Mouse (Mus musculus): ENCODE results near the gene Vti1a.

Gene Vti1a

DNA sequence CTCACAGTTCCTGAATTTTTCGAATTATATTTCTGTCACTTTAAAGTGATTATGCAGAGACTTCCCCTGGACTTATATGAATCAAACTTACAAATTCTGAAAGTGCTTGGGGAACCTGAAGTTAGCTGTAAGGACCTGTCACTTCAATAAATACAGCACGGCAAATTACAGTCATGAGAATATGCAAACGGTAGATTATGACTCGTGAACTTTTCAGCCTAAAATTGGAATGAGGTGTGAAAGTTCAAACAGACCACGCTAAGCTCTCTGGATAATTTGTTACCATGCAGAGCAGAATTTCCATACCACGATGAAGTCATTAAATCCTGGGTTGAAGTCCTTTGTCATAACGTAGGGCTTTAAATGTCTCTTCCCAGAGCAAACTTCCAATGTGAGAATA, 66.7 kb downstream of the Vti1a start:
- no peak for DNase-seq

DNA sequence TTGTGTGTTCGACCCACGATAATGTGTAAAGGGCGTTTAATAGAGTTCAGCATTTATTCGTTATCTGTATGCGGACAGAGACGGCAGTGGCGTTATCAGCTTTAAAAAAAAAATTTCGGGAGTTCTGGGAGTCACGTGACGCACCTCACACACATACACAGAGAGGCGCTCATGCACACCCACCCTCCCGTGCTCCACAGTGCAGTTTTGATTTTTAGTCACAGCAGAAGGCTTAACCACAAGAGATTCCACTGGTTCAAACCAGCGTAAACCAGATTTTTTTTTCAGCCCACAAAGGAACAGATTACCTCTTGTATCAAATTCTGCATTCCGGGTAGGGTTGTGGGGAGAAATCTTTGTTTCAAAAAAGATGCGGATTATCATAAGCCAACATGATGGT, 68.5 kb downstream of the Vti1a start:
- no peak for DNase-seq

DNA sequence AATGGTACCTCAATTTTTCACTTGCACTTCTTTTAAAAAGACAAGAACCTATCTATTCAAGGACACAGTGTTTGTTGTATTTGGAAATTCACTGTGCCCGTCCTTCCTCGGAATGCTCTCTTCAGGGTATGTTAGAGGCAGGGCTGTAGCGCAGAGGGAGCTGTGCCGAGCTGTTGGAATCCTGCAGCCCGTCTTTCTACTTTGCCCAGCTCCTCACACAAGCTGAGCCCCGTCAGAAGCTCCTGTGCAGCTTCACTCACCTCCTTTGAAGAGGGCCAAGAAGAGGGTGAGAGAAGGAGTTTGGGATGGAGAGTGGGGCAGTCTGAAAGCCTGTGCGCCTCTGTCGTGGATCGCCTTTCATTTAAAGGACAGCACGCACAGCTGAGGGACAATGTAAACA, 72.9 kb downstream of the Vti1a start:
- no peak for DNase-seq

- no peak for DNase-seq
These were observed 74.2 kb downstream of the Vti1a start for GRCm38 (mm10) chr19:55390323-55390722.

DNA sequence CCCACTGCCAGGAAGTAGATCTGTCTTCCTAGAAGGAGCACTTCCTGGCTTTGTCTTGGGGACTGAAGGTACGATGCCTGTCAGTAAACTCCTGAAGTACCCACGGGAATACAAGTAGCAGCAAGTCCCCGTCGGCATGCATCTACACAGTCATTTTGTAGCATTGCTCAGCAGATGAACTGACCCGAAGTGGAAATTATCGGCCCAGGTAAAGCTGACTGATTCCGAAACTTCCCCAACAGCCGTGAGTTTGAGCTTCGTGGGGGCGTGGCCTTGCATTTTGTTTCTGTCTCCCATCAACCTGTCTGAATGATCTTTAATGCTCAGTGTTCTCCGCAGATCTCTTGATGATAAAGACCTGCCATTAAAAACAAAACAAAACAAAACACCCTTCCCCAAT, 85.5 kb downstream of the Vti1a start:
- DNase-seq = no peak

DNA sequence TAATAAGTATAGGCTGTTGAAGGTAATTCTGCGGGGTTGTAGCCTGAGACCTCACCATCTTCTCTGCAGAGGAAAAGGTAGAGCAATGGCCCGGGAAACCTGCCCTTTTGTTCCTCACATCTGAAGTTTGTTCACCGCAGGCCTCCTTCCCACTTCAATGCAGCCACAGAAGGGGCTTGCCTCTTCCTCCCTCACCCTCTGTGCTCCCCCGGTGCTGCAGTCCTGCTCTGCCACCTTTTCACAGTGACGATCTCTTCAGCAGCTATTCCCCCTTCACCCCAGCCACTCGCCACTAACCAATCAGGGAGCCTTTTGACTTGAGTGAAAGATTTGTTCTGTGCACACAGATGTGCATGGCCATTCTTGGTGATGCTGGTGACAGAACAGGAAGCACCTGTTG, 92.4 kb downstream of the Vti1a start:
- DNase-seq = no peak

DNA sequence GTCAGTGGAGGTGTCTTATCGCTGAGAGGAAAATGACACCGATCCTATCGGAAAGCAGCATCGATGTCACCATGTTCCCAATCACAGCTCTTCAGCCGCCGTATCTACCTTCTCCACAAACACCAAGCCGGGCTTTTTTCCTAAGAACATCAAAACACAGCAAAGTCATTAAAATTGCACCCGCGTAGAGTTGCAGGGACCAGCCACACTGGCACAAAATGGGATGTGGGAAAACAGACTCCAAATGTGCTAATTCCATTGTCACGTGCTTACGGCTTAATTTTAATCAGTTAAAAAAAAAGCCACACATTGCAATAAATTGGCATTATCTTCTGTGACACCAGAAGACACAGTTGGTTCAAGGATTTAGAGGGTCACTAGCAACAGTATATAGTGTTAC, 95.3 kb downstream of the Vti1a start:
- no peak for DNase-seq

DNA sequence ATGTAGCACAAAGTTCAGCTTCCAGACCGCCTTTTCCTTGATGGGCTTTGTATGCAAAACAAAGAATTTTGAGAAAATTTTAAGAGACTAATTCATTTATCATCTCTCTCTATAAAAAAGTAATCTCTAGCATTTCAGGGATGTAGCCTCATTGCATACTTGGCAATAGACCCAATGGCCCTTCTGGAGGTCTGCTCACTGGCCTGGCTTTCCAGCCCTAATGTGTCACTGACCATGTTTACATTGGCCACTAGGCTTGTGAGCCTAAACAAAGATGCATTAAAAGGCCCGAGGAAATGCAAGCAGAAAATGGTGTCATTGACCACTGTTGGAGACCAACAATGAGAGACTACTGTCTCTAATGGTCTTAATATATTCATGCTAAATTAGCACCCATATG, 95.8 kb downstream of the Vti1a start:
- no peak for DNase-seq

- DNase-seq = peak; percentile 30
These were observed 98.0 kb downstream of the Vti1a start for GRCm38 (mm10) chr19:55414050-55414449.

GRCm38 (mm10) chr19:55418756-55419155, 102.7 kb downstream of the Vti1a start:
- no peak for DNase-seq

DNA sequence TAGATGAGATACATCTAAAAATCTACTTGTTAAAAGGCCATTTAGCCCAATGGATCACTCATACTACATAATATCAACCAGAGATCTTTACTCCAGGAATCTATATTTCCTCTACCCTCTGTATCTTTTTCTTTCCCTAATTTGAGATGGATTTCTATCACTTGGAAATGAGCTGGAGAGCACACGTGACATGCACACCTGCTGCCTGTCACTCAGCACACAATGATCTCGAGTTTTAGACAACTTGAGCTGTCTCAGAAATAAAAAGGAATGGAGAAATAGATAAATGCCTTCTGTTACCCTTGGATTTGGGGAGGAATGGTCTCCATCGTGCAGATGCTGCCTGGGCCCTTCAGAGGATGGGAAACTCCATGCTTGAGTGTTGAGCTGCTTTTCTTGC, 103.9 kb downstream of the Vti1a start:
- no peak for DNase-seq

GRCm38 (mm10) chr19:55421816-55422215, 105.7 kb downstream of the Vti1a start:
- no peak for DNase-seq

DNA sequence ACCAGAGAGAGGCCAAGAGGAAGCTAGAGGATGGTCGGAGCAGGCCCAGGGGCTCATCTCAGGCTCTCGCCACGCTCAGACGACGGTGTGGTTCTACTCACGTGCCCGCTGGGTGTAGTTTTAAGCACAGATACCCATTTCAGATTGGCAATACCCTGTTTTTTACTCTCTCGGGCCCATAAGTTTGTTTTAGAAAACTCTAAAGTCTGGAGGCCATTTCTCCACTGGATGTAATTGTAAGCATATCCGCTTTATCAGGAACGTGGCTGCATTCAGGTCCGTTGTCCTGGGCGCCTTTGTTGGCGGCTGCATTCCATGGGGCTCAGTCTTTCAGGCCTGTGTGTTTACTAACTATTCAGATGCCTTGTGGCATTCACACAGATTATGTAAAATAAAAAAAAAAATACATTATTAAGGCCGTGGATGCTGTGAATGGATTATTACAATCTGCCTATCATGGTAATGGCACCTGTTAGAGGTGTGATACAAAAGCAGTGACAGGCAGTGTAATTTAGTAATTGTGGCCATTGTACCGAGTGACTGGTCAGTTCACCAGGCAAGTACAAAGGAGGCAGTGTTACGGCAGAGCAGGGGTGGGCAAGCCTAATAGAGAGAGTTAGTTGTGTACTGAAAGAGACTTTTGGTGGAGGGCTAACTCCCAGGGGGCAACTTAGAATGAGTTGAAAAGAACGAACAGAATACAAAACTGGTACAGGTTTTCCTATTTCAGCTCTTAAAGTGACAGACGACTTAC, 106.4 kb downstream of the Vti1a start:
- no peak for DNase-seq

DNA sequence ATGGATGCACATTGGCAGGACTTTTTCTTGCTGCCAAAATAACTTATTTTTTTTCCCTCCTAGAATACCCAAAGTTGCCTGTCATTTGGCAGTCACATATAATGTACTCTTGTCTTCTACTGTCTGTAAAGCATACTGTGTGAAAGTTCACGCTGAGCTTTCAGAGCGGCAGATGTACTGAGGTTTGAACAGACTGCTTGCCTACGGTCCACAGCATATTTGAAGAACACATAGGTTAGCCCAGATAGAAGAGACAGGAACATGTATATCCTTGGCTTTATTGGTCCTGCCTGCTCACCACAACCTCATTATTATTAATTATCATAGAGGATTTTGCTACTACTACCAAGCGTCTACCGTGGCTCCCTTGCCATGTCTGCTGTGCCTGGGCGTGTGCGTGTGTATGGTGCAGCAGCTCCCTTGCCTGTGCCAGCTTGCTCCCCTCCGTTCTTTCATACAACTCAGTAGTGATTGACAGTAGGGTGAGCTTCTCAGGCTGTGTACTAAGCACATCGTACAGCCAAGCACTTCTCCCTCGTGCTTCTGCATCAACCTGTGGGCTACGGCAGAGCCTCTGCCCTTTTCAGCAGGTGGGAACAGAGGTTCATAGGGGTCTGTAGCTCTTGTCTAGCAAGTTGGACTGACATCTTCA, 107.1 kb downstream of the Vti1a start:
- no peak for DNase-seq

DNA sequence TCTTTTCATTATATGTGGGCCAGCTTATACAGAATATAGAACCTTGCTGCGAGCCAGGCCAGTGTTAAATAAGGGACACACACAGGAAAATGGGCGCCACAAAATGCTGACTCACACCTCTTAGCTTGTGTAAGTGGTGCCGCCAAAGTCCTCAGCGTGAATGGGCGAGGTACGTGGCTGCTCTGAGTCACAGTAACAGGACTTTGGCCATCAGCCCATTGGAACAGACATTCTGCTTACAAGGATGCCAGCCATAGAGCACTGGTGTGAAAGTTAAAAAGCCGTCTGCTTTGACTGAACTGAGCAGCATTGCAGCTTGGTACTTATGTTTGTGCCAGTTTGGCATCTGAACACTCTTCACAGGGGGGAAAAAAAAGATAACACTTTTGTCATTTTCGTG, 107.9 kb downstream of the Vti1a start:
- DNase-seq = peak; percentile 86

GRCm38 (mm10) chr19:55424507-55424906, 108.4 kb downstream of the Vti1a start:
- no peak for DNase-seq

- DNase-seq = no peak
These were observed 124.2 kb downstream of the Vti1a start for GRCm38 (mm10) chr19:55440306-55440705.

- DNase-seq = no peak
These were observed 127.5 kb downstream of the Vti1a start for GRCm38 (mm10) chr19:55443618-55444017.

DNA sequence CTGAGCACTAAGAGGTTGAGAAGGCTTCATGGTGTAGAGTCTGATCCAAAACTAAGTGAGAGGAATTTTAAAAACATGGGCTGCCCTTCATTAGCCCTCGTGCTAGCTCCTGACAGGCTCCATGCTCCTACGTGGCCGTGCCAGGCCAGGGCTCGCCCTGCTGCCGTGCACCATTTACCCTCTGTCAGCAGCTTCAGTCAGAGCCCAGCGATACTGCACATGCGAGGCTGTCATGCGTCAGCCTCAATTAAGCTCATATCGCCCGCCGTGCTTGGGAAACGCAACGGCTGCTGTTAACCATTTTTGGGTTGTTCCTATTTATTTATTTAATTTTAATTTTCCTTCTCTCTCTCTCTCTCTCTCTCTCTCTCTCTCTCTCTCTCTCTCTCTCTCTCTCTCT, 133.0 kb downstream of the Vti1a start:
- DNase-seq = no peak

- DNase-seq = no peak
These were observed 133.4 kb downstream of the Vti1a start for GRCm38 (mm10) chr19:55449506-55449905.

DNA sequence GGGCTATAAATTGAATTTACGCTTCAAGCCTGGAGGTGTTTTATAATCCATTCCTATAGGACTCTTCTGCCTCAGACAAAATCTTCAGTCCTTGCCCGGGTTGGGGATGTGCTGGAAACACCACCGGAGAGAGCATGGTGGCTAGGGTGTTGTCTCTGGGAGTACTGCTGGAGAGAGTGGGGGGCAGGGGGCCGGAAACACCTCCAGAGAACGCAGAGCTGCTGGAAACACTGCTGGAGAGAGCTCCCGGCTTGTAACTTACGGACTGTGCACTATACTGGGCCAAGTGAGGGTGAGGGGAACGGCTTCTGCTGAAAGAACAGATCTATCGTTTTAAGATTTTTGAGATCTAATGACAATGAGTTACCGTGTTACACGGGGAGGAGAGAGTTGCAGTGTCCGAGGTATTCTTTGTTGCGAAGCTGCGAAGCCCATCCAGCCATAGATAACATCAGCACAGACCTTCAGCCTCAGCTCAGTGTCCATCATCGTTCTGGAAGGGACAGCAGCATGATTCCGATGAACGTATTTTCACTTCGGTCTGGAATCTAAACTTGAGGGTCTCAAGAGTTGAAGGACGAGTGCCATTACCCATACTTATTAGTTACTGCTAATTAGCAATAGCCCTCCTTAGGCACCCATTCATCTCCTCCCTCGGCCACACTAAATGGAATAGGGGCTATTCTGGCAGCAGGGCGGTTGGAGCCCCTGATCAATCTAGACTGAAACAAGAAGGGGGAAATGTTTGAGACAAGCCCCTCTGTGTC, 140.4 kb downstream of the Vti1a start:
- no peak for DNase-seq

GRCm38 (mm10) chr19:55461963-55462362, 145.9 kb downstream of the Vti1a start:
- DNase-seq = no peak

DNA sequence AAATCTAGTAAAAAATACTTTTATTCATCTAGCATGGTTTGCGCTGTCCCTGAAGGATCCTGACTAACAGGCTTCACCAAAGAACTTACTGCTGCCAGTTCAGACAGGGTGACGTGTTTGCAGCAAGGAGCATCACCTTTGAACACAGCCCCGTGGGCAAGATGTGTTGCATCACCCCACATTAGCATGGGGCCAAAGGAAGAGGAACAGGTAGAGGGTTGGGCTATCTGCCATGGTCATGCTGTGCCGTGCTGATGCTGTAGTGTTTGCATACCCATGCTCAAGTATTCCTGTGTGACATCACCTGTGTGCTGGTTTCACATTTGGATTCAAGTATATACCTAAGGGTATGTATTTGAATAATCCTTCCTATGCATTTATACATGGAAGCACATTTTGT, 147.6 kb downstream of the Vti1a start:
- DNase-seq = peak; percentile 7
